Mouse (Mus musculus) liver, embryonic 14.5 days (tissue): ENCODE results near the gene Dclk2. TPM values are rescaled to one million over a fixed set of nuclear protein-coding genes. Genes with fewer than 3 reads are reported as not detected.

ENCODE experiments used
- ATAC-seq: fragments of 200-750 bp; cut with Nextera tagmentation; 2 replicates; pipeline ENCODE4 v1.8.0; 2017; ENCODE audit warnings: moderate number of reproducible peaks, mild to moderate bottlenecking, moderate library complexity; ENCODE audit not compliant: insufficient read depth
- DNase-seq, 3 experiments: peaks; one replicate each; pipeline ENCODE4 v3.0.0-alpha.2; 2012 to 2013; ENCODE audit warnings: low read depth in 3 of 3, low spot score in 3 of 3
- H3K27ac ChIP-seq: fragments of 300-500 bp; sonication (generic); 2 replicates; pipeline ENCODE4 v1.5.1; 2014; ENCODE audit warnings: moderate library complexity, mild to moderate bottlenecking, control low read depth, inconsistent platforms
- H3K27me3 ChIP-seq: fragments of 300-500 bp; sonication (generic); 2 replicates; pipeline ENCODE4 v1.6.1; 2014; ENCODE audit warnings: mild to moderate bottlenecking, low read length, moderate library complexity; ENCODE audit not compliant: control insufficient read depth, insufficient read depth
- H3K36me3 ChIP-seq: fragments of 300-500 bp; sonication (generic); replicated peaks from 2 replicates; pipeline ENCODE4 v1.6.1; 2014; ENCODE audit warnings: low read depth; ENCODE audit not compliant: control insufficient read depth, insufficient read depth
- H3K4me1 ChIP-seq, 2 experiments: fragments of 200-500 bp in 1 of 2; fragments of 300-500 bp in 1 of 2; sonication (generic) in 1 of 2; replicated peaks; 2 replicates each; pipeline ENCODE4 v1.6.1; 2012 to 2014; ENCODE audit warnings: antibody characterized with exemption in 1 of 2, inconsistent platforms in 1 of 2, low read length in 1 of 2; ENCODE audit not compliant: control insufficient read depth in 2 of 2, insufficient read depth in 2 of 2
- H3K4me2 ChIP-seq: fragments of 300-500 bp; sonication (generic); 2 replicates; pipeline ENCODE4 v1.6.1; 2014; ENCODE audit warnings: low read depth, mild to moderate bottlenecking, control low read depth, moderate library complexity
- H3K4me3 ChIP-seq, 2 experiments: fragments of 200-500 bp in 1 of 2; fragments of 300-500 bp in 1 of 2; sonication (generic) in 1 of 2; 2 replicates each; pipeline ENCODE4 v1.5.1; 2012 to 2014; ENCODE audit warnings: low read depth in 2 of 2, low read length in 2 of 2, mild to moderate bottlenecking in 2 of 2, control low read depth in 1 of 2, inconsistent platforms in 1 of 2, moderate library complexity in 1 of 2; ENCODE audit not compliant: insufficient read depth in 1 of 2
- H3K9ac ChIP-seq: fragments of 300-500 bp; sonication (generic); replicated peaks from 2 replicates; pipeline ENCODE4 v1.6.1; 2014; ENCODE audit warnings: mild to moderate bottlenecking, control low read depth, moderate library complexity
- H3K9me3 ChIP-seq: fragments of 300-500 bp; sonication (generic); 2 replicates; pipeline ENCODE4 v1.6.1; 2016; ENCODE audit warnings: low read length, mixed read lengths; ENCODE audit not compliant: control insufficient read depth
- CTCF ChIP-seq: IDR thresholded peaks from 2 replicates; pipeline ENCODE4 v1.5.1; 2016; ENCODE audit warnings: antibody characterized with exemption, low read depth, control low read depth
- EP300 ChIP-seq: IDR thresholded peaks from 2 replicates; pipeline ENCODE4 v1.6.1; 2016; ENCODE audit warnings: antibody characterized with exemption, low read depth
- WGBS: fragments of 180-500 bp; shearing (Covaris S2); extraction: QIAGEN DNeasy Blood & Tissue Kit; methylation state at CpG from one replicate; pipeline ENCODE4 v1.1.7; 2014; ENCODE audit not compliant: insufficient replicate concordance; 5-methylcytosine and 5-hydroxymethylcytosine counted together
- polyA plus RNA-seq, 2 experiments: library from polyadenylated mRNA; depleted of rRNA in 1 of 2; stranded (reverse) in 1 of 2; unstranded in 1 of 2; fragments of >200 nt; fragmentation: Nextera tagmentation in 1 of 2; extraction: Ambion mirVana in 1 of 2; gene quantifications; 2 replicates each; pipeline versions ENCODE4 v1.2.1 to v1.2.3; 2012 to 2014

Gene Dclk2
- polyA plus RNA-seq, 2 experiments: 8.7 to 12.8 TPM

DNA sequence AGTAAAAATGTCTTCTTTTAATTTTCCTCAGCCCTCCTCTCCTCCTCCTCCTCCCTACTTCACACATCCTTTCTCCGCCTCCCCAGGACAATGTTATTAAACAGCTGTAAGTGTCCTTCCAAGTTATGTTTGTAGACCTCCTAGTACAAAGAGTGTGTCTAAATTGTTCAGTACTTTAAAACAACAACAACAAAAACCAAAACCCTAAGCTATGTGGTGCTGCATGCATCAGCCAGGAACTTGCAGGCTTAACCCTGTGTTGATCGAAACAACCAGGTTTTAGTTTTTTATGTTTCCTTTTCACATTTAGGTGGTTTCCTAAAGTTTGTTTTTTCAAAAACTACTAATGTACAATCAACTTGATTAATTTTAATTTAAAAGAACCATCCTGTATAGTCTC lies 71.3 kb downstream of the Dclk2 start:
- Histone ChIP-seq H3K27ac (no peak overlapping the region), H3K4me2 (no peak overlapping the region), H3K36me3 (no peaks in the 10 kb centered on the region), H3K27me3 (no peaks in the 10 kb centered on the region), H3K9me3 (no peaks in the 10 kb centered on the region), H3K9ac (no peak overlapping the region), H3K4me1 (no peaks in the 10 kb centered on the region), H3K4me3 (no peak overlapping the region)
- 72% methylated on average over 2 of the region's 2 CpGs for WGBS
- DNase-seq (no peak), ATAC-seq (no peak)
- TF ChIP-seq CTCF (no peak), EP300 (no peak)

DNA sequence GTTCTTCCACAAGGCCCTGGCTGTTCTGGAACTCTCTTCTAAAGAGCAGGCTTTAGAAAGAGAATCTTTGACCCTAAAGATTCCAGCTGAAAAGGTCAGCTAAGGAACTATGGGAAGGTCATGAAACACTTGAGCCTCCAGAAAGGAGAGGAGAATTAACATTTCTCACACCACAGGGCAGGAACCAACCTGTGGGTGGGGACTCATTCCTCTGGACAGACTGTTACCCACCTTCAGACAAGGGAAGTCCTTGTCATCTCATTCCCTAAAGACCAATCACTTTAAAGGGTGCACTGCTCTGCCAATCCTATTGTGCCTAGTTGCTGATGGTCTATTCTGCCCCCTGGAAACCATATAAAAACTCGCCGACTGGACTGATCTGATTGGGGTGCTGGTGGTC lies 73.1 kb downstream of the Dclk2 start:
- Histone ChIP-seq H3K9me3 (no peaks in the 10 kb centered on the region), H3K9ac (no peak overlapping the region), H3K4me1 (no peaks in the 10 kb centered on the region), H3K27ac (no peak overlapping the region), H3K27me3 (no peaks in the 10 kb centered on the region), H3K36me3 (no peaks in the 10 kb centered on the region), H3K4me3 (no peak overlapping the region), H3K4me2 (no peak overlapping the region)
- TF ChIP-seq EP300 (no peak), CTCF (no peak)
- ATAC-seq: no peak
- DNase-seq: no peak
- 52% methylated on average over 2 of the region's 2 CpGs for WGBS

DNA sequence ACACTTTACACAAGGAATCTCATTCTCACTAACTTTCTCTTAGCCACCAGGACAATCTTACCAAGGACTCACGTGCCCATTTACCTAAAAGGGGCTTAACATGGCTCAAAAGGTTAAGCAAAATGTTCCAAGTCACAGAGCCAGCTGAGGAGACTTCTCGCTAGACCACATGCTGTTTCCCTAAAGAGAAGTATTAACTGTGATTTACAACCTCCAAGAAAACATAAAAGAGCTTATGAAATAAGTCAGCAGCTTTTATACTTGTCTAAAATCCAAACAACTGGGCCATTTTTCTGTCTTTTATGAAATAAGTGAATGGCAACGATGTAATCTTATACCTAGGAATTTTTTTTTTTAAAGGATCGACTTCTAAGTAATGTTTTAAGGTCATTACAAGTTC lies 74.6 kb downstream of the Dclk2 start:
- TF ChIP-seq CTCF (no peak), EP300 (no peak)
- Histone ChIP-seq H3K4me3 (no peak overlapping the region), H3K4me1 (no peaks in the 10 kb centered on the region), H3K9me3 (no peaks in the 10 kb centered on the region), H3K9ac (no peak overlapping the region), H3K27ac (no peak overlapping the region), H3K27me3 (no peaks in the 10 kb centered on the region), H3K4me2 (no peak overlapping the region), H3K36me3 (no peaks in the 10 kb centered on the region)
- DNase-seq (no peak), ATAC-seq (no peak)
- 31% methylated on average over 4 of the region's 4 CpGs for WGBS

DNA sequence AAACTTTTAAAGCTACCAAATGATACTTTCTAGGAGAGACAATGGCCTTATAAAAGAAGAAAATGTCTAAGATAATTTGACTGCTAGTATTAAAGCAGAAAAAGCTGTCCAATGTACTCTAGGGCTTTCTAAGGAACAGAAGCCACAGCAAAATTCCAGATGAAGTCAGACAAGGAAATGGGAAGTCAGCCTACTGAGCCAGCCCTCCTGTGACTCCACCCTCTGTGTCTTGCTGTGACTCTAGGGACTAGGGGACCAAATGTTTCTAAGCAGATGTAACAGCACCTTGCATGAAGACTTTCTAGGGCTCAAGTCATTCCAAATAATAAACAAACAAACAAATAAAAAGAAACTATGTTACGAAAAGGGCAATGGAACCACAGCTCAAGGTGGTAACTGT lies 75.1 kb downstream of the Dclk2 start:
- TF ChIP-seq CTCF: no peak
- TF ChIP-seq EP300: no peak
- 55% methylated on average over 1 of the region's 1 CpGs for WGBS
- Histone ChIP-seq H3K27ac (no peak overlapping the region), H3K9me3 (no peaks in the 10 kb centered on the region), H3K9ac (no peak overlapping the region), H3K4me1 (no peaks in the 10 kb centered on the region), H3K36me3 (no peaks in the 10 kb centered on the region), H3K4me3 (no peak overlapping the region), H3K4me2 (no peak overlapping the region), H3K27me3 (no peaks in the 10 kb centered on the region)
- ATAC-seq (no peak), DNase-seq (no peak)

DNA sequence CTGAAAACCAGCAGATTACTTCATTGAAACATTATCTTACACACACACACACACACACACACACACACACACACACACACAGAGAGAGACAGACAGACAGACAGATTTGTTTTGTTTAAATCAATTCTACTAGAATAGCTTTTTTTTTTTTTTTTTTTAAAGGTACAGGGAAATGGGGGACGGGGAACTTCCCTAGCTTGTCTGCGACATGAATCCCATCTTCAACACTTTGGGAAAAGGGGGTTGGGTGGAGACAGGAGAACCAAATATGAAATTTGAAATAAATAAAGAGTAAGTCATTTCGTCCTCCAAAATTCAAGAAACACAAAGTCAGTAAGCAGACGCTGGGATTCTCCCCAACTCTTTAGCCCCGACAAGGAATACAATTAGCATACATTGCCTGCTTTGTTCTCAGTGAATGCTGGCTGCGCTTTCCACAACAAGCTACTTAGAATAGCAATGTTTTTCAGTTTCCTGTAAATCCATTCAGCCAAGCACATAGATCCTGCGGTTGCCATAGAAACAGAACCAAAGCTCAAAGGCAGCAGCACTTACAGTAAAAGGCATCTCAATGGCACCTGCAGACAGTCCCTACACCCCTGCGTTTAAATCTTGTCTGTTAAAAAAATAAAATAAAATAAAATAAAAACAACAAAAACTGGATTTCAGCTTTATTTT lies 75.7 kb downstream of the Dclk2 start:
- no peaks in the 10 kb centered on the region for H3K36me3 ChIP-seq
- no peak overlapping the region for H3K4me3 ChIP-seq
- no peaks in the 10 kb centered on the region for H3K27me3 ChIP-seq
- no peak for TF ChIP-seq CTCF
- no peaks in the 10 kb centered on the region for H3K4me1 ChIP-seq
- WGBS: 25% methylated on average over 8 of the region's 8 CpGs
- H3K9me3 ChIP-seq: no peaks in the 10 kb centered on the region
- no peak for ATAC-seq
- no peak overlapping the region for H3K9ac ChIP-seq
- H3K4me2 ChIP-seq: no peak overlapping the region
- DNase-seq: no peak
- no peak overlapping the region for H3K27ac ChIP-seq
